9 mouse cellular contexts compared by ENCODE assay signal in the genomic region with DNA sequence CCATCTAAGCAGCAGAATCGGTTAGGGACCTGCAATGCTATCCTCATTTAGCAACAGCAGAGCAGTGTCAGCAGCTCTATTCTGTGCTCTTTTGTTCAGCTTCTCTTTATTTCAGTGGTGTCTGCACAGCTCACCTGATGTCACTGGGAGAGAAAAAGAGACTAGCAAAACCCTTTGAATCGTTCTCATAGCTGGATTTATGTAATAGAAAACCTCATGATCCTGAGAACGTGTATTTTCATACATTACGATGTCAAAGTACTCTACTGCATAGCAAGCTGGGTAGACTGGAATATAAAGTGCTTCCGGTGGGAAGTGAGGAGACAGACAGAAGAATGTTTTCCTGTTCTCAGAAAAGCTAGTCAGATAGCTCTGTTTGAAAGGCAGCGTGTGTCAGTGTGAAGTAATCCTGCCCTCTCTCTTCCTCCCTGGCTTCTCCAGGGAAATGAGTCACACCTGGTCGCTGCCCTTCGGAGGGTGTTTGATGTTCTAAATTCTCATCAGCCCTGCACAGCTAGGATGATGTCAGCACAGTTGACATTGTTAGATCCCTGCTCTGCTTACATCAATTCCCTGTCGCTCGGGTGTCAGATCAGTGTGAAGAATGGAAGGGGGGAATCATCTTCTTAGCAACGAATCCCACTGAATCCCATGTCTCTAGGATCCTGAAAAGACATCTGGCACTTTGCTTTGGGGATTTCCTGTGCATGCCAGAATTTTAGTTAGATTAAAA.
DNase-seq lines count a peak whose midpoint lies in the region; ATAC-seq lines count a peak whose summit lies in the region.
"Had no signal": no experiment of that assay in that cellular context is flagged by ENCODE, and none has a peak within 500 bp of the region (broad histone marks: within the 10 kb centered on the region; RNA-seq: fewer than 3 reads in every experiment).

No protein-coding gene starts in this region.

- H3K27ac ChIP-seq in forebrain, embryonic 13.5 days, result peak overlapping the region; percentile 25
- H3K27ac ChIP-seq in forebrain, embryonic 11.5 days (ENCODE audit: low read depth, low read length), result no peak overlapping the region
- no peak overlapping the region for H3K27ac ChIP-seq in intestine, embryonic 16.5 days (ENCODE audit: low read length)
- H3K27ac ChIP-seq: liver, embryonic 13.5 days had no signal

- no peaks in the 10 kb centered on the region for H3K27me3 ChIP-seq in forebrain, embryonic 13.5 days
- no peaks in the 10 kb centered on the region for H3K27me3 ChIP-seq in forebrain, embryonic 11.5 days (ENCODE audit: control insufficient read depth, insufficient read depth, low read length)
- no peaks in the 10 kb centered on the region for H3K27me3 ChIP-seq in intestine, embryonic 16.5 days (replicated peaks; ENCODE audit: control insufficient read depth, insufficient read depth, low read length)
- H3K27me3 ChIP-seq: liver, embryonic 13.5 days had no signal

- no peaks in the 10 kb centered on the region for H3K9me3 ChIP-seq in forebrain, embryonic 13.5 days (replicated peaks)
- no peaks in the 10 kb centered on the region for H3K9me3 ChIP-seq in forebrain, embryonic 11.5 days (ENCODE audit: control insufficient read depth, low read length)
- no peaks in the 10 kb centered on the region for H3K9me3 ChIP-seq in intestine, embryonic 16.5 days (ENCODE audit: control insufficient read depth, low read length)
- H3K9me3 ChIP-seq: liver, embryonic 13.5 days had no signal

- no peak for DNase-seq in forebrain, embryonic 11.5 days (ENCODE audit: low spot score)
- peak; percentile 64 to 65 for DNase-seq in right cerebral cortex, adult 2 months (ENCODE audit: low spot score in 2 of 2)
- DNase-seq in right cerebral cortex, postnatal 14 days, result no peak
- DNase-seq in right cerebral cortex, postnatal 25 days, result peak; percentile 52
- DNase-seq in cerebellum, postnatal 14 days, result no peak
- DNase-seq in liver, result no peak
- DNase-seq: liver, embryonic 13.5 days had no signal

- peaks cover 9% of the 10 kb centered on the region for H3K4me1 ChIP-seq in forebrain, embryonic 13.5 days
- H3K4me1 ChIP-seq in forebrain, embryonic 11.5 days (replicated peaks; ENCODE audit: control insufficient read depth, insufficient read depth, low read length), result no peaks in the 10 kb centered on the region
- no peaks in the 10 kb centered on the region for H3K4me1 ChIP-seq in intestine, embryonic 16.5 days (ENCODE audit: control insufficient read depth, insufficient read depth, low read length)
- H3K4me1 ChIP-seq: liver, embryonic 13.5 days had no signal

- no peak overlapping the region for H3K4me2 ChIP-seq in forebrain, embryonic 13.5 days
- H3K4me2 ChIP-seq in forebrain, embryonic 11.5 days (ENCODE audit: low read depth, low read length, severe bottlenecking), result no peak overlapping the region
- no peak overlapping the region for H3K4me2 ChIP-seq in intestine, embryonic 16.5 days (ENCODE audit: low read depth, low read length)
- H3K4me2 ChIP-seq: liver, embryonic 13.5 days had no signal

- H3K9ac ChIP-seq in forebrain, embryonic 13.5 days, result no peak overlapping the region
- H3K9ac ChIP-seq in forebrain, embryonic 11.5 days (ENCODE audit: low read length), result no peak overlapping the region
- H3K9ac ChIP-seq in intestine, embryonic 16.5 days (ENCODE audit: low read depth, low read length), result no peak overlapping the region
- H3K9ac ChIP-seq: liver, embryonic 13.5 days had no signal

- H3K4me3 ChIP-seq in forebrain, embryonic 13.5 days, result no peak overlapping the region
- no peak overlapping the region for H3K4me3 ChIP-seq in forebrain, embryonic 11.5 days (ENCODE audit: low read depth, low read length)
- no peak overlapping the region for H3K4me3 ChIP-seq in intestine, embryonic 16.5 days (ENCODE audit: low read length)
- H3K4me3 ChIP-seq: liver, embryonic 13.5 days had no signal

- WGBS in forebrain, embryonic 13.5 days, result 57% methylated on average over 11 of the region's 11 CpGs
- WGBS in forebrain, embryonic 11.5 days, result 63% methylated on average over 11 of the region's 11 CpGs
- WGBS in intestine, embryonic 16.5 days, result 28% methylated on average over 11 of the region's 11 CpGs

- no peaks in the 10 kb centered on the region for H3K36me3 ChIP-seq in forebrain, embryonic 13.5 days (ENCODE audit: poor library complexity, severe bottlenecking)
- H3K36me3 ChIP-seq in forebrain, embryonic 11.5 days (ENCODE audit: control insufficient read depth, insufficient read depth, low read length), result no peaks in the 10 kb centered on the region
- no peaks in the 10 kb centered on the region for H3K36me3 ChIP-seq in intestine, embryonic 16.5 days (ENCODE audit: control insufficient read depth, insufficient read depth, low read length)
- H3K36me3 ChIP-seq: liver, embryonic 13.5 days had no signal

- ATAC-seq in forebrain, embryonic 13.5 days, result peak; percentile 79
- ATAC-seq in forebrain, embryonic 11.5 days (replicated peaks; ENCODE audit: low FRiP score), result no peak
- ATAC-seq in intestine, embryonic 16.5 days, result peak; percentile 44; the same call in 1 of the 2 replicates

Comparison
In these comparisons a context has a peak if more than half of its experiments do, and no peak if none do; other contexts are left out.
1. DNase-seq: peak in right cerebral cortex, adult 2 months (2 of 2) and right cerebral cortex, postnatal 25 days (single experiment); none in forebrain, embryonic 11.5 days (single experiment), right cerebral cortex, postnatal 14 days (single experiment), cerebellum, postnatal 14 days (0 of 2) and liver (single experiment).